Mouse (Mus musculus) spleen, embryonic (tissue): ENCODE data around the gene Plvap.

Experiments
- CTCF ChIA-PET: fragments of 350-600 bp; sonication (Branson Sonifier 250); formaldehyde crosslinking; loops from one replicate; lab custom pipeline; 2022; lab: Charles Lee

Gene Plvap

GRCm38 (mm10) chr8:71468001-71468400, 43.6 kb downstream of the Plvap start:
- CTCF ChIA-PET = no interaction called here

DNA sequence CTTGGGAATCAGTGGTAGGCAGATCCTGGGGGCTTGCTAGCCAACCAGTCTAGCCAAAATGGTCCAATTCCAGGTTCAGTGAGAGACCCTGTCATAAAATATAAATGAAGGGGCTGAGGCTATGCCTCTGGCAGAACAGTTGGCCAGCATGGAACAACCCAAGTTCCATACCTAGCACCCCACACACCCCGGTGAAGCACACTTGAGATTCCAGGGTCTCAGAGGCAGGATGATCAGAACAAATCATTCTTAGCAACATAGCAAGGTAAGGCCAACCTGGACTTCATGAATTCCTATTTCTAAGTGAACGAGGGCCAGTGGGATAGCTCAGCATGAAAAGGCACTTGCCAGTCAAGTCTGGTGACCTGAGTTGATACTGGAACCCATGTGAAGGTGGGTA, 44.4 kb downstream of the Plvap start:
- CTCF ChIA-PET = no interaction called here

- CTCF ChIA-PET = no interaction called here
Observed at GRCm38 (mm10) chr8:71466198-71466597, 45.4 kb downstream of the Plvap start.

GRCm38 (mm10) chr8:71465733-71466132, 45.8 kb downstream of the Plvap start:
- CTCF ChIA-PET = no interaction called here

GRCm38 (mm10) chr8:71464513-71465500, 46.7 kb downstream of the Plvap start, which contains the start of gene Mrpl34:
Gene Mrpl34, plus strand, starts transcription at chr8:71464959.
- CTCF ChIA-PET = interaction anchor here (0.6 kb wide), 1 partner anchor 8 kb away, joined by 3 read pairs; no protein-coding TSS in a partner anchor

GRCm38 (mm10) chr8:71463188-71464033, 48.1 kb downstream of the Plvap start, which contains the start of gene Abhd8:
Gene Abhd8, minus strand, starts transcription at chr8:71463655.
- CTCF ChIA-PET = no interaction called here

DNA sequence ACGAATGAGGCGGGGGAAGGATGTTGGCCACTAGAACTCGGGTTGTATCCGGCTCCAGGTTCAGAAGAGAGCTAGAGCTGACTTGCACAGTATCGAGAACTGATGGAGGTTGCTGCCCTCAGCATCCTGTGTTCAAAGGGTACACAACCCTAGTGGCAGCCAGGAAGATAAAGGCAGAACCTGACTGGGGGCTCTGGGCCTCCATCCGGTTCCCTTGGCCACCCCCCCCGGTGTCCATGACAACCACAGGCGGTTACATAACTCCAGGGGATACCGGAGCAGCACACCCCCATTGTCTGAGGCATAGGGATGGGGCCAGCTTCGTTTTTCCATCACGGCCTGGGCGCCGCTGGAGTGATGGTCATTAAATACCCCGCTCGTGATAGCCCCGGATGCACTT, 48.8 kb downstream of the Plvap start:
- CTCF ChIA-PET = no interaction called here

DNA sequence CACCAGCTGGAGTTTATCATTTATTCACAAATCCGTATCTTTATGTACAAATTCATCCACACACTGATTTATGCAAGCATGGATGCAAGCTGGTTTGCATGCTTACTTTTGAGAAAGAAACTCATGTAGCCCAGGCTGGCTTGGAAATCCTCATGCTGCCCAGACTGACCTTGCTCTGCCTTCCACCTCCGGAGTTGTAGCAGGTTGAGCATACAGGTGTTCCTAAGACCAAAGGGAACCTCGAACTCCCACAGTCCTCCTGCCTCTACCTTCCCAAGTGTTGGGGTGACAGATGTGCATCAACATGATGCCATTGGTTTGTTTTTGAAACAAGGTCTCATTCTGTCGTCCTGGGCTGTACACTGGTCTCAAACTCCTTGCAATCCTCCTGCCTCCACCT, 49.4 kb downstream of the Plvap start:
- CTCF ChIA-PET = no interaction called here

DNA sequence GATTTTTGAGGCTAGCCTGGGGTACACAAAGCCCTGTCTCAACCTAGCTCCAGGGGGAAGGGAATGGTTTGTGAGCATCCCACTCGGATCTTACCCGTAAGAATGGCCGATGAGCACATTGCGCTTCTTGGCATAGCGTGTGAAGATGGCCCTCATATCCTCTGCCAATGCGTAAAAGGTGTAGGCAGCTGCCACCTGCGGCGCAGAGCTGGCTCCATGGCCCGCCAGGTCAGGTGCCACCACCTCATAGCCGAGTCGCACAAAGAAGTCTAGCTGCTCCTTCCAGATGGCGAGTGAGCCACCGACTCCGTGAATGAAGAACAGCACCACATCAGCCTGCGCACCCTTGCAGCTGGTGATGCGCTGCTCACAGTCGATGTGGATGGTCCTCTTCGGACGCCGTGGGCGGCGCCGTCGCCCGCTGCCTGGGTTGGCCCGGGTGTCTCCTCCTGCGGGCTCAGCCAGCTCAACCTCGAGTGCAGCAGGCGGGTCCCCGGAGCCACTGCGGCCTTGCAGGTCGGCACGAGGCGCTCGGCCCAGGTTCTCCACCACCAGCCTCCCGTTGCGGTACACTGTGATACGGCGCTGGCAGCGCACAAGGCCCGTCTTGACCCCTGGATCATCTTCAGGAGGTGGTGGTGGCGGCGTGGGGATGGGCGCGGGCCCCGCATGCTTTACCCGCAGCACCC, 50.3 kb downstream of the Plvap start:
- CTCF ChIA-PET = no interaction called here

DNA sequence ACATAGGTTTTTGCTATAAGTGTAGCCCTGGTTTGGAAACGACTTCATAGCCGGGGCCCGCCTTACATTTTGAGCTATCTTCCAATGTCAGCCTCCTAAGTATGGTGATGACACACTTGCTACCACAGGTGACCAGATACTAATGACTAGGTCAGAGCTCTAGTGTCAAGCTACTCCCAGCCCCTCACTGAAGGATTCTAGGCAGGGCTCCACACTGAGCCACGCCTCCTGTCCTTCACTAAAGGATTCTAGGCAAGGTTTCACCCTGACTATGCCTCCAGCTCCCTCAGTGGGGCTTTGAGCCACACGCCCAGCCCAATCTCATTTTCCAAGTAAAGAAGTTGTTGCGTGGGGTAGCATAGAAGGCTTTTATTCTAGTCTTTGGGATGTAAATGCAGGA, 50.8 kb downstream of the Plvap start:
- CTCF ChIA-PET = no interaction called here

- CTCF ChIA-PET = interaction anchor here (0.6 kb wide), 1 partner anchor 1317 kb away, joined by 4 read pairs; no protein-coding TSS in a partner anchor
Observed at GRCm38 (mm10) chr8:71457659-71458270, 53.8 kb downstream of the Plvap start.

GRCm38 (mm10) chr8:71456906-71457305, 54.6 kb downstream of the Plvap start:
- CTCF ChIA-PET = no interaction called here

DNA sequence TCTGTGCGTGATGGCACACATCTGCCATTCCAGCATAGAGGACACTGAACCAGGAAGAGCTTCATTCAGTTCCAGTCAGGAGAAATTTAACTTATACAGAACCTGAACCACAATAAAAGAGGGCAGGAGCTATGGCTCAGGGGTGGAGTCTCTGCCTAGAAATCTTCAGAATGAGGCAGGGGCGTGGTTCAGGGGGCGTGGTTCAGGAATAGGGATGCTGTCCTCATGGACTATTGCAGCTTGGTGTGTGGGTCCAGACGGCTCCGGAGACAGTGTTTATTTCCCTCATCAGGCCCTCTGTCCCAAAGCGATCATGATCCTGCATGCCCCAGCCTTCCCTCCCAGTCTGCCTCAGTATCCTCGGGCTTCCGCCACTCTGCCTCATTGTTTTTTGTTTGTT, 56.9 kb downstream of the Plvap start:
- CTCF ChIA-PET = no interaction called here

DNA sequence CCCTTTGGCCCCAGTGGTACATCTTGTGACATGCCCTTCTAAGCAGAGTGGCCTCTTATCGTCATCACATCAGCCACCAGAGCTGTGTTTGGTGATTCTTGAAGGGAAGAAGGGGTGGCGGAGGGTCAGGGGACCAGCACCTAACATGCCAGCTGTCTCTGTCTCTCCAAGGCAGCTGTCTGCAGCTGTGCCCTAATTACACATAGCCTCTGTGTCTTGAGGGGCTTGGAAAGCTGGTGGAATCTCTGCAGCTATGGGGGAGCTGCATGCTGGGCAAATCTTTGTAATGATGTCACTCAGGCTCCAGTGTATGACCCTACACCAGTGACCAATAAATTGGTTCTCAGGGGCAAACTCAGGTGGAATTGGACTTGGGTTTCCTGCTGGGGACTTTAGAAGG, 58.9 kb downstream of the Plvap start:
- CTCF ChIA-PET = no interaction called here

DNA sequence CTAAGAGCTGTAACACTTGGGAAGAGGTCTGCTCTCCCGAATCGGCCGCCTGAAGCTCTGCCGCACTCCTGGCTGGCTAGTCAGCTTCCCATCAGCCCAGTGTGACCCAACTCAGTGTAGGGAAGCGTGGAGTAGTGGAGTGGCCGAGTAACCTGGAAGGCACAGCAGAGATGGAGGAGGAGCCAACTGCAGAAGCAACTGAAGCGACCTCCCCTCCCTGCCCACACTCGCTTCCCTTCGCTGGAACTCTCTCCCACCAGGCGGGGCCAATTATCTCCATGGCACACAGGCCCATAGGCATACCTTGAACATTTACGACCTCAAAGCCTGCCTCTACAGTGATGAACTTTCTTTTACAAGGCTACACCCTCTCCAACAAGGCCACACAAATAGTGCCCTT, 59.8 kb downstream of the Plvap start:
- CTCF ChIA-PET = no interaction called here

GRCm38 (mm10) chr8:71451337-71451736, 60.2 kb downstream of the Plvap start:
- CTCF ChIA-PET = no interaction called here
